In genomic region chr7:111191674-111192073, GRCm38 (mm10) we compare ENCODE assay signal across 8 mouse cellular contexts.
DNase-seq lines count a peak whose midpoint lies in the region.

No protein-coding gene starts in this region.

- intact Hi-C loops in left cerebral cortex, postnatal 14 days (cut with DNase I): no loop called here

- DNase-seq in gastrocnemius, postnatal 10 days: peak; percentile 65
- no peak for DNase-seq in gastrocnemius, adult 8-10 months (ENCODE audit: low spot score in 2 of 2)
- peak; percentile 83 for DNase-seq in 3T3-L1 (ENCODE audit: low read depth, low spot score)
- DNase-seq in cerebellum, postnatal 4 days (ENCODE audit: low spot score in 2 of 2): peak; percentile 34 to 77
- DNase-seq in kidney, adult 11 months: peak; percentile 27
- peak; percentile 29 for DNase-seq in ovary, postnatal 14 days (ENCODE audit: low spot score)
- DNase-seq in left cerebral cortex, postnatal 14 days (ENCODE audit: low spot score in 2 of 2): no peak
- no peak for DNase-seq in thymus, adult 18-20 months

Comparison
In these comparisons a context has a peak if more than half of its experiments do, and no peak if none do; other contexts are left out.
1. DNase-seq: peak in gastrocnemius, postnatal 10 days (single experiment), 3T3-L1 (single experiment), cerebellum, postnatal 4 days (2 of 2), kidney, adult 11 months (single experiment) and ovary, postnatal 14 days (single experiment); none in gastrocnemius, adult 8-10 months (0 of 2), left cerebral cortex, postnatal 14 days (0 of 2) and thymus, adult 18-20 months (0 of 2).